Mouse (Mus musculus): ENCODE data around the gene Vmn1r81.

The Vmn1r81 gene

GRCm38 (mm10) chr7:12268169-12268568 is at the start of gene Vmn1r81:
TSS of gene Vmn1r81 (minus strand) at chr7:12268269.
- DNase-seq (ENCODE audit: low spot score in 2 of 2): no peak

DNA sequence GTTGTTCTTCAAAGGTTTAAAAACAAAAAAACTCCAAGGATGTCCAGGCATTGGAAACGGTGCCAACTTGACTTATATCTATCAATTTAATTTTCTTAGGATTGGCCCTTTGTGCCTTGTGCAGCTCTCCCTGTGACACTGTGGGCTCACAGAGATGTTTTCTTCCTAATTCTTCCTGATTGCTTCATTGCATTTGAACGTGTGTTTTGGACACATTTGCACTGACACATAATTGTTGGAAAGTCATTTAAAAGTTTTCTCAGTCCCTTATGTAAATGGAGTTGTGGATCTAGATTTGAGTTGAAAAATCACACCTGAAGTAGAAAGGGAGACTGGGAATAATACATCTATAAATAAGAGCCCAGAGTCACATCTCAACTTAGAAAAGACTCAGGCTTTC is 32.1 kb upstream of the Vmn1r81 start, which contains the start of gene Vmn1r82:
Gene Vmn1r82, plus strand, starts transcription at position 301 of the 400 bp plus-strand sequence.
- no peak for DNase-seq (ENCODE audit: low spot score in 2 of 2)

GRCm38 (mm10) chr7:12204141-12204540 is 63.9 kb downstream of the Vmn1r81 start:
- no peak for DNase-seq (ENCODE audit: low spot score in 2 of 2)

Data from right cerebral cortex, adult 2 months (tissue).